Mouse (Mus musculus) intestine, embryonic 14.5 days (tissue): ENCODE results near the gene Sh3glb2. TPM values are rescaled to one million over a fixed set of nuclear protein-coding genes. Genes with fewer than 3 reads are reported as not detected.

Experiments used
- ATAC-seq: fragments of 200-750 bp; cut with Nextera tagmentation; replicated peaks from 2 replicates; pipeline ENCODE4 v1.8.0; 2017; ENCODE audit warnings: low read depth, moderate number of reproducible peaks, moderate TSS enrichment, moderate library complexity; ENCODE audit not compliant: low FRiP score, low TSS enrichment
- DNase-seq: peaks from one replicate; pipeline ENCODE4 v3.0.0-alpha.2; 2018; ENCODE audit warnings: low spot score
- H3K27ac ChIP-seq: fragments of 300-500 bp; sonication (generic); 2 replicates; pipeline ENCODE4 v1.5.1; 2014; ENCODE audit warnings: low read depth, mild to moderate bottlenecking, control low read depth
- H3K27me3 ChIP-seq: fragments of 300-500 bp; sonication (generic); replicated peaks from 2 replicates; pipeline ENCODE4 v1.6.1; 2014; ENCODE audit warnings: low read length, control low read depth; ENCODE audit not compliant: control insufficient read depth, insufficient read depth
- H3K36me3 ChIP-seq: fragments of 300-500 bp; sonication (generic); 2 replicates; pipeline ENCODE4 v1.6.1; 2014; ENCODE audit warnings: low read length, control low read depth; ENCODE audit not compliant: control insufficient read depth, insufficient read depth
- H3K4me1 ChIP-seq: fragments of 300-500 bp; sonication (generic); replicated peaks from 2 replicates; pipeline ENCODE4 v1.6.1; 2014; ENCODE audit warnings: low read length, control low read depth, mixed read lengths; ENCODE audit not compliant: control insufficient read depth, insufficient read depth
- H3K4me2 ChIP-seq: fragments of 300-500 bp; sonication (generic); 2 replicates; pipeline ENCODE4 v1.6.1; 2014; ENCODE audit warnings: low read length
- H3K4me3 ChIP-seq: fragments of 300-500 bp; sonication (generic); 2 replicates; pipeline ENCODE4 v1.5.1; 2014; ENCODE audit warnings: low read depth, low read length, control low read depth, mixed read lengths
- H3K9ac ChIP-seq: fragments of 300-500 bp; sonication (generic); 2 replicates; pipeline ENCODE4 v1.6.1; 2014; ENCODE audit warnings: mild to moderate bottlenecking, low read length
- H3K9me3 ChIP-seq: fragments of 300-500 bp; sonication (generic); 2 replicates; pipeline ENCODE4 v1.6.1; 2016; ENCODE audit warnings: low read length, control low read depth; ENCODE audit not compliant: control insufficient read depth
- WGBS: fragments of 180-500 bp; shearing (Covaris S2); extraction: QIAGEN DNeasy Blood & Tissue Kit; methylation state at CpG from one replicate; pipeline ENCODE4 v1.1.7; 2014; 5-methylcytosine and 5-hydroxymethylcytosine counted together
- polyA plus RNA-seq: library from polyadenylated mRNA; unstranded; fragments of >200 nt; fragmentation: Nextera tagmentation; extraction: Ambion mirVana; gene quantifications from 2 replicates; pipeline ENCODE4 v1.2.1, GENCODE M21; 2014

Sh3glb2 gene
- polyA plus RNA-seq, 1 experiment from 2014 or later: 65.9 TPM

- ATAC-seq: no peak
- H3K36me3 ChIP-seq: peaks cover 20% of the 10 kb centered on the region
- DNase-seq: no peak
- peaks cover 26% of the 10 kb centered on the region for H3K4me1 ChIP-seq
- no peaks in the 10 kb centered on the region for H3K27me3 ChIP-seq
- no peak overlapping the region for H3K4me3 ChIP-seq
- no peak overlapping the region for H3K4me2 ChIP-seq
- no peaks in the 10 kb centered on the region for H3K9me3 ChIP-seq
- no peak overlapping the region for H3K27ac ChIP-seq
- 38% methylated on average over 4 of the region's 4 CpGs for WGBS
- H3K9ac ChIP-seq: no peak overlapping the region
Measured at GRCm38 (mm10) chr2:30356266-30356665, 2.9 kb downstream of the Sh3glb2 start.

DNA sequence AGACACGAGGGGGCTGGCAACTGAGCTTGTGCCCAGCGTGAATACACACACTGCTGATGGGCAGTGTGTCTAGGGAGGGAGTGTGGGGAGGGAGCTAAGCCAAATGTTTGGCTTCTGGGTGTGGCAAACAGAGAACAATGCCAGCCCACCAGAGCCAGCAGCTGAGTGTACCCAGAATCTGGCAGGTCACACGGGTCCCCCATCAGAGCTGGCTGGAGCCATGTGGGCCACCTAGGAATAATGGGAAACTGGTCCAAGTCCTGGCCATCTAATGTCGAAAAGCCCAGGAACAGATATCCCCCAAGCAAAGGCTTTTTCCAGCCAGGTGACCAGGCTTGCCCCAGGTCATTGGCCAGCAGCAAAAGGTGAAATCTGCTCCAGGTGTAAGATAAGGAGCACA is 3.3 kb downstream of the Sh3glb2 start:
- WGBS: 67% methylated on average over 4 of the region's 4 CpGs
- ATAC-seq (no peak), DNase-seq (no peak)
- no peaks in the 10 kb centered on the region for H3K27me3 ChIP-seq
- H3K9me3 ChIP-seq: no peaks in the 10 kb centered on the region
- no peak overlapping the region for H3K9ac ChIP-seq
- H3K36me3 ChIP-seq: peaks cover 20% of the 10 kb centered on the region
- peak overlapping the region; percentile 43; the same call in 1 of the 2 replicates for H3K27ac ChIP-seq
- H3K4me1 ChIP-seq: peaks cover 26% of the 10 kb centered on the region
- no peak overlapping the region for H3K4me3 ChIP-seq
- no peak overlapping the region for H3K4me2 ChIP-seq

- ATAC-seq (no peak), DNase-seq (no peak)
- Histone ChIP-seq H3K4me3 (no peak overlapping the region), H3K9me3 (no peaks in the 10 kb centered on the region), H3K4me1 (no peaks in the 10 kb centered on the region; the same call in none of the 2 replicates), H3K36me3 (peaks cover 53% of the 10 kb centered on the region), H3K27ac (no peak overlapping the region), H3K9ac (no peak overlapping the region), H3K4me2 (no peak overlapping the region), H3K27me3 (no peaks in the 10 kb centered on the region)
- WGBS: 66% methylated on average over 2 of the region's 2 CpGs
Measured at GRCm38 (mm10) chr2:30351149-30351548, 8.0 kb downstream of the Sh3glb2 start.

- Histone ChIP-seq H3K9ac (no peak overlapping the region), H3K27ac (no peak overlapping the region), H3K36me3 (peaks cover 67% of the 10 kb centered on the region), H3K4me1 (no peaks in the 10 kb centered on the region), H3K9me3 (no peaks in the 10 kb centered on the region), H3K27me3 (no peaks in the 10 kb centered on the region), H3K4me2 (no peak overlapping the region), H3K4me3 (no peak overlapping the region)
- ATAC-seq: no peak
- no peak for DNase-seq
- WGBS: 95% methylated on average over 6 of the region's 6 CpGs
Measured at GRCm38 (mm10) chr2:30349196-30349595, 9.9 kb downstream of the Sh3glb2 start.

- ATAC-seq (no peak), DNase-seq (no peak)
- Histone ChIP-seq H3K4me1 (no peaks in the 10 kb centered on the region), H3K9ac (no peak overlapping the region), H3K4me3 (no peak overlapping the region), H3K36me3 (peaks cover 83% of the 10 kb centered on the region), H3K4me2 (no peak overlapping the region), H3K27ac (no peak overlapping the region), H3K27me3 (no peaks in the 10 kb centered on the region), H3K9me3 (no peaks in the 10 kb centered on the region)
- 88% methylated on average over 7 of the region's 7 CpGs for WGBS
Measured at GRCm38 (mm10) chr2:30345971-30346676, 13.0 kb downstream of the Sh3glb2 start.

DNA sequence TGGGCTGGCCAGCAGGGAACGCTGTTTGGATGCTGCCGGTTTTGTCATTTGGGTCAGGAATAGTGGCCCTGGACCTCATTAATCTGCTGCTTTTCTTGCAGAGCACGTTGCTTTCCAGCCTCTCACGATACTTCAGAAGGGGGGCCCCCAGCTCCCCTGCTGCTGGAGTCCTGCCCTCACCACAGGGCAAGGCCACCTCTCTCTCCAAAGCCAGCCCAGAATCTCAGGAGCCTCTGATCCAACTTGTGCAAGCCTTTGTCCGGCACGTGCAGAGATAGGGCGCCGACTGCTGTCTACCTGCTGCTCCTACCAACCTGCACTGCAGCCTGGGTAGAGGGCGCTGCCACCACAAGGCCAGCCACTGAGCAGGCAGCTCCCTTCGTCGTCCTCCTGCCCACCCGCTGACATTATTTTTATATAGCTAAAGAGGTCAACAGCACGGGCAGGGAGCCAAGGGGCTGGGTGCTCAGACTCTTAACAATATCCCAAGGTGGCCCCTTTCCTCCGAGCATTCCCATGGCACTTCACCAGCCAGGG is 15.5 kb downstream of the Sh3glb2 start:
- 74% methylated on average over 14 of the region's 14 CpGs for WGBS
- Histone ChIP-seq H3K27ac (no peak overlapping the region), H3K9me3 (no peaks in the 10 kb centered on the region), H3K4me2 (no peak overlapping the region), H3K27me3 (no peaks in the 10 kb centered on the region), H3K36me3 (peaks cover 91% of the 10 kb centered on the region), H3K4me3 (no peak overlapping the region), H3K4me1 (no peaks in the 10 kb centered on the region), H3K9ac (no peak overlapping the region)
- DNase-seq (no peak), ATAC-seq (no peak)

DNA sequence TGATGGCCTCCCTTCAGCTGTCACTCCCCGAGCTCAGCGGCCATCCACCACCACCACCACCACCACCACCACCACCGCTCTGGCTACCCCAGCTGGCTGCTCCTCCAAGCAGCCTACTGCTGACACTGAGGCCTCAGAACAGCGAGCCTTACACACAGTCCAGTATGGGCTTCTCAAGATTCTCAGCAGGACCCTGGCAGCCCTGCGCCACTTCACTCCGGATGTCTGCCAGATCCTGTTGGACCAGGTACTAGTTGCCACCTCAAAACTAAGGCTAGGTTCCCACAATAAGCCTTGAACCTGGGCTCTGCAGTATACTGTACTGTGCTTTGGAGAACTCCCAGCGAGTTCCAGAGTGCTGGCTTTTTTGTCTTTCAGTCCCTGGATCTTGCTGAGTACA is 16.6 kb downstream of the Sh3glb2 start:
- no peaks in the 10 kb centered on the region for H3K9me3 ChIP-seq
- H3K4me3 ChIP-seq: no peak overlapping the region
- 94% methylated on average over 7 of the region's 7 CpGs for WGBS
- H3K36me3 ChIP-seq: peaks cover 86% of the 10 kb centered on the region
- ATAC-seq (no peak), DNase-seq (no peak)
- H3K27ac ChIP-seq: no peak overlapping the region
- H3K4me2 ChIP-seq: no peak overlapping the region
- no peaks in the 10 kb centered on the region for H3K4me1 ChIP-seq
- H3K9ac ChIP-seq: no peak overlapping the region
- no peaks in the 10 kb centered on the region for H3K27me3 ChIP-seq

DNA sequence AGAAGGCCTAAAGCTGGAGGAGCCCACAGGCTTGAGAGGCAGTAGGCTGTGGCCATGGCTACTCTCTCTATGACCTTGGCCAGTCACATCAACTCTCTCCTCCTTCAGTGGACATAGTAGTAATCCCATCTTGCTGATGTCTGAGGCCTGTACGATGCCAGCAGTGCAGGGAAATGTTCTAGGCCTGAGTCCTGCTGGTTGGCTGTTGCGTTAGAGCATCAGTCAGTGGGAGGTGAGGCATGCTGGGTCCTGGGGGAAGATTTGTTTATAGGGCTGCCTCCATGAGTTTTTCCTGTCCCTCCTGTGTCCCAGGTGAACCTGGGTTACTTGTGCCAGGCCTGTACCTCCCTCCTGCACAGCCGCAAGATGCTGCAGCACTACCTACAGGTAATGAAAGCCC is 17.1 kb downstream of the Sh3glb2 start:
- Histone ChIP-seq H3K9me3 (no peaks in the 10 kb centered on the region), H3K4me1 (no peaks in the 10 kb centered on the region), H3K4me3 (no peak overlapping the region), H3K27ac (no peak overlapping the region), H3K9ac (no peak overlapping the region), H3K36me3 (peaks cover 90% of the 10 kb centered on the region), H3K4me2 (no peak overlapping the region), H3K27me3 (no peaks in the 10 kb centered on the region)
- no peak for ATAC-seq
- WGBS: 85% methylated on average over 3 of the region's 3 CpGs
- DNase-seq: no peak

DNA sequence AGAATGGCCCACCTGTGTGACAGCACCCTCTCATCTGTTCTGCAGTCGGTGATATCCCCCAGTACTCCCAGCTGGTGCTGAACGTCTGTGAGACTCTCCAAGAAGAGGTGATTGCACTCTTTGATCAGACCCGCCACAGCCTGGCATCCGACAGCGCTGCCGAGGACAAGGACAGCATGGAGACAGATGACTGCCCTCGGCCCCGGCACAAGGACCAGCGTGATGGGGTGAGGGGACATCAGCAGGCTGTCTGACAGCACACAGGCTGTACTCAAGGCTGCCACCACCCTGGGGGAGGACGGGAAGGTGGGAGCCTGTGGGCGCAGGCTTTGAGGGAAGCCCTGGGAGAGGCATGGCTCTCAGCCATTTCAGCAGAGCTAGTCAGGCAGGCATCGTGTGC is 22.0 kb downstream of the Sh3glb2 start:
- Histone ChIP-seq H3K4me2 (no peak overlapping the region), H3K27me3 (no peaks in the 10 kb centered on the region), H3K9ac (no peak overlapping the region), H3K36me3 (peaks cover 94% of the 10 kb centered on the region), H3K4me1 (no peaks in the 10 kb centered on the region), H3K9me3 (no peaks in the 10 kb centered on the region), H3K27ac (no peak overlapping the region), H3K4me3 (no peak overlapping the region)
- ATAC-seq (no peak), DNase-seq (no peak)
- 84% methylated on average over 12 of the region's 12 CpGs for WGBS
